Mouse (Mus musculus): Measurements from ENCODE around the gene Cnih1.

GRCm38 (mm10) chr14:46734262-46734661 lies 53.9 kb downstream of the Cnih1 start:
- TF ChIP-seq EP300 (IDR thresholded peaks at IDR 0.05; ENCODE audit: insufficient read depth, low read depth, low read length) (no peak), CTCF (IDR thresholded peaks at IDR 0.05) (no peak)
